Mouse (Mus musculus): ENCODE results near the gene Tbc1d1.

Gene Tbc1d1

GRCm38 (mm10) chr5:64237693-64238092 is 81.6 kb downstream of the Tbc1d1 start:
- no peak for DNase-seq (ENCODE audit: low spot score in 2 of 2)

- no peak for DNase-seq (ENCODE audit: low spot score in 2 of 2)
These were observed 83.0 kb downstream of the Tbc1d1 start for GRCm38 (mm10) chr5:64238894-64239652.

- DNase-seq (ENCODE audit: low spot score in 2 of 2) = no peak
These were observed 85.0 kb downstream of the Tbc1d1 start for GRCm38 (mm10) chr5:64240941-64241682.

GRCm38 (mm10) chr5:64241867-64242266 is 85.8 kb downstream of the Tbc1d1 start:
- no peak for DNase-seq (ENCODE audit: low spot score in 2 of 2)

GRCm38 (mm10) chr5:64242795-64243455 is 86.8 kb downstream of the Tbc1d1 start:
- no peak for DNase-seq (ENCODE audit: low spot score in 2 of 2)

- DNase-seq (ENCODE audit: low spot score in 2 of 2) = no peak
These were observed 87.6 kb downstream of the Tbc1d1 start for GRCm38 (mm10) chr5:64243666-64244065.

GRCm38 (mm10) chr5:64244283-64244682 is 88.2 kb downstream of the Tbc1d1 start:
- no peak for DNase-seq (ENCODE audit: low spot score in 2 of 2)

GRCm38 (mm10) chr5:64244745-64245144 is 88.6 kb downstream of the Tbc1d1 start:
- DNase-seq (ENCODE audit: low spot score in 2 of 2) = no peak

GRCm38 (mm10) chr5:64251435-64251834 is 95.3 kb downstream of the Tbc1d1 start:
- DNase-seq (ENCODE audit: low spot score in 2 of 2) = no peak

- DNase-seq (ENCODE audit: low spot score in 2 of 2) = no peak
These were observed 98.2 kb downstream of the Tbc1d1 start for GRCm38 (mm10) chr5:64254278-64254677.

GRCm38 (mm10) chr5:64254988-64255387 is 98.9 kb downstream of the Tbc1d1 start:
- DNase-seq (ENCODE audit: low spot score in 2 of 2) = no peak

GRCm38 (mm10) chr5:64263348-64263747 is 107.2 kb downstream of the Tbc1d1 start:
- DNase-seq (ENCODE audit: low spot score in 2 of 2) = no peak

- no peak for DNase-seq (ENCODE audit: low spot score in 2 of 2)
These were observed 107.9 kb downstream of the Tbc1d1 start for GRCm38 (mm10) chr5:64263898-64264478.

GRCm38 (mm10) chr5:64265145-64265544 is 109.0 kb downstream of the Tbc1d1 start:
- DNase-seq (ENCODE audit: low spot score in 2 of 2) = peak in 1 of 2 experiments; percentile 33

- no peak for DNase-seq (ENCODE audit: low spot score in 2 of 2)
These were observed 109.8 kb downstream of the Tbc1d1 start for GRCm38 (mm10) chr5:64265906-64266305.

GRCm38 (mm10) chr5:64266534-64266933 is 110.4 kb downstream of the Tbc1d1 start:
- DNase-seq (ENCODE audit: low spot score in 2 of 2) = no peak

- no peak for DNase-seq (ENCODE audit: low spot score in 2 of 2)
These were observed 111.2 kb downstream of the Tbc1d1 start for GRCm38 (mm10) chr5:64267279-64267678.

- DNase-seq (ENCODE audit: low spot score in 2 of 2) = no peak
These were observed 113.6 kb downstream of the Tbc1d1 start for GRCm38 (mm10) chr5:64269669-64270068.

- DNase-seq (ENCODE audit: low spot score in 2 of 2) = no peak
These were observed 117.4 kb downstream of the Tbc1d1 start for GRCm38 (mm10) chr5:64273517-64273916.

- DNase-seq (ENCODE audit: low spot score in 2 of 2) = no peak
These were observed 118.2 kb downstream of the Tbc1d1 start for GRCm38 (mm10) chr5:64274296-64274695.

GRCm38 (mm10) chr5:64274738-64275451 is 118.8 kb downstream of the Tbc1d1 start:
- peak in 1 of 2 experiments; percentile 32 for DNase-seq (ENCODE audit: low spot score in 2 of 2)
